Mouse (Mus musculus) heart, postnatal 10 days (tissue): ENCODE measurements around the gene Aqp1. TPM values are rescaled to one million over a fixed set of nuclear protein-coding genes. Genes with fewer than 3 reads are reported as not detected.

Experiments used
- DNase-seq, 2 experiments: peaks; one replicate each; pipeline ENCODE4 v3.0.0; 2021
- intact Hi-C: fragments of 180-260 bp; cut with DNase I; formaldehyde crosslinking; loops from one replicate; pipeline ENCODE4 v1.15.1; 2025
- total RNA-seq, 2 experiments: library from RNA; stranded (reverse); gene quantifications; 2 replicates each; pipeline ENCODE4 v1.2.3; 2021

Gene Aqp1
- total RNA-seq, 2 experiments from 2014 or later = 195 to 252 TPM

DNA sequence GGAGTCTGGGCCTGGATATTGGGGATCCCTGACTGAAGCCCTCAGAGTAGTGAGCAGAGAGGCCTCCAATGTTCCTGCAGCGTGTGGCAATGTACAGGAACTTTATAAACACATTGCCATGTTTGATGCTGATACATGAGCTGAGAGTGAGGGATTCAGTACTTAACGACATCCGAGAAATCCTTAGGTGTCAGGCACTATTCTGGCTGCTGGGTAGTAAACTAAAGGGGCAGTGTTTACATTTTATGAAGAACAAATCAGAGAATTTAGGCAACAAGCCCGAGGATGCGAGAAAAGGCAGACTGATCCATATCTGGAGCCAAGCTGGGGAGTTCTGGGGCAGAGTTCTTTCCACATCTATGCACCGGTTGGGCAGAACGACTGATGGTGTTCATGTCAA, 19.3 kb downstream of the Aqp1 start:
- no peak for DNase-seq
- intact Hi-C loops = no loop called here

DNA sequence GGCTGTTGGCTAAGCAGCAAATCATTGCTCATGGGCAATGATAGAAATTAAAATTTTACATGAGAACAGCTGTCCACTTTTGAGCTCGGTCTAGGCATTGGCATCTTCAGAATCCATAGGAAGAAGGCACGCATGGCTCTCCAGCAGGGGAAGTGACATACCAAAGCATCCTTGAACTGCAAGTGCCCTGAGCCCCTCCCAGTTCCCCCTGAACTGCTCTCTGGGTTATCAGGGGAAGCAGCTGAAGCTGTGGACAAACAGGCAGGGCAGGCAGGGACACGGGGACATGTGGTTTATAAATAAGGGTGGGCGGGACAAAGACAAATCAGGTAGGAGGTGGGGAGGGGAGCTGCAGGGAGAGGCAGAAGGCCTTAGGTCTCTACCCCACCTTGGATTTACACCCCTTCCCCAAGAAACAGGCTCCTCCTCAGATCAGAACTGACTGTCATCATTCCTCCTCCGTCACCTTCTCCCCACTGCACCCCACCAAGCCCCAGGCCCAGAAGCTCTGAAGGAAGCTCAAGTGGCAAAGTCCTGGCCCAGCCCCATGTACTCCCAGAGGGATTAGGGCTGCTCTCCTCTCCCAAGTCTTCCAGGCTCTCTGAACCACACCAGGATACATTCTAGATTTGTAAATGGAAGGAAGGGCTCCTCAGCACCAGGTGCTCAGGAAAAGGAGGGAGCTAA, 19.9 kb downstream of the Aqp1 start:
- intact Hi-C loops = no loop called here
- DNase-seq = peak in 1 of 2 experiments; percentile 48

DNA sequence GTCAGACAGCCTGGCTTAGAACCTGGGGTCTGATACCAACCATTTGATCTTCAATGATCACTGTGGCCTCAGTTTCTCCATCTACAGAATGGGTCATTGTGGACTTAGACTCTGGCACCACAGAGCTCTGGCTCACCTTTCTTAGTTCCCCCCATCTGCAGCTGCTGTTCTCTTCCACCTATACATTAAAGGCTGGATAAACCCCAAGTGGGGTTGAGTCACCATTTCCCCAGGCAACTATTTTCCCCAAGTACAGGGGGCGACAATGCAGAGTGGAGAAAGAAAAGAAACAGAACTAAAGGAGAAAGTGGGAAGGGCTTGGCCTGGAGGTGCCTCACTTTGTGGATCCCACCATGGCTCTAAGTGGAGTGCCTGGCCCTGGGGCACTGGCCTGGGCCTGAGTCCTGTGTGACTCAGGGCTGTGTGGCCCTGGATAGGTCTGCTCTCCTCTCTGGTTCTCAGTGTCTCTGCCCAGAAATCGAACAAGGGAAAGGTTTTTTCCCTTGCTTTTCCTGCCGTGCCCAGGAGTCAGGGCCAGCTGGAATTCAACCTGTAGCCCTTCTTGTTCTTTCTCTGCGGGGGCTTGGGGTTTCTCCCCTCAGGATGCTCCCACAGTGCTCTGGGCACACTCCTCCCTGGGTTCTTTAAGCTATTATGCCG, 20.9 kb downstream of the Aqp1 start:
- intact Hi-C loops = no loop called here
- DNase-seq = no peak

DNA sequence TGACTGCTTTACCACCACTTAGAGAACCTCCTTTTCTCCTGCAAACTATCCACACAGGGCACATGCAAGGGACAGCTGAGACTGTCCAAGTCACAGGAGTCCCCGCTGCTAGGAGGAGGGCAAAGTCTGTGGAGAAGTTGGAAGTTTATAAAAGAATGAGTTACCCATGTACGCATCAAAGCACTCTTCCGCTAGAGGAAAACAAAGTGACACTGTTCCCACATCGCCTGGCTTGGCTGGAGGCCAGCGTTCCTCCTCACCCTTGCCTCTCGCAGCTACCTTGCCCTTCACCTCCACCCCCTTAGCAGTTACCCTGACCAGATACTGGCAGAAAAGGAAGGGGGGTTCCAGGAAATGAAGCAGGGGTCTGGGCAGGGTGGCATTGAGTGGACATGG, 21.4 kb downstream of the Aqp1 start:
- intact Hi-C loops = no loop called here
- no peak for DNase-seq

DNA sequence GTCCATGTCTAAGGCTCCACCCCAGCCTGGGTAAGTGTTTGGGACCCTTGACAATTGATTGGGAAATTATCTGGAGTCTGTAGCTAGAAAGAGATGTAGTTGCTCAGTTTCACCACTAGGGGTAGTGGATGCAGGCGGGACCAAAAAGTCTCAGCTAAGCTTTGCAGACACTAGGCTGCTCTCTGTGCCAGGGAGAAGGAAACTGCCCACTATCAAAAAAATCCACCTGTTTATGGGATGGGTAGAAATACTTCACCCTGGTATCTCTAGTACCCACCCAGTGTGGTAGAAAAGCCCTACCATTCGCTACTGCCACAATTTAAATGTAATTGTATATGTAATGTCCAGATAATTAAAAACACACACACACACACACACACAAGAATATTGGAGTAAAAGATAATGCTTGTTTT, 22.5 kb downstream of the Aqp1 start:
- no peak for DNase-seq
- intact Hi-C loops = no loop called here

DNA sequence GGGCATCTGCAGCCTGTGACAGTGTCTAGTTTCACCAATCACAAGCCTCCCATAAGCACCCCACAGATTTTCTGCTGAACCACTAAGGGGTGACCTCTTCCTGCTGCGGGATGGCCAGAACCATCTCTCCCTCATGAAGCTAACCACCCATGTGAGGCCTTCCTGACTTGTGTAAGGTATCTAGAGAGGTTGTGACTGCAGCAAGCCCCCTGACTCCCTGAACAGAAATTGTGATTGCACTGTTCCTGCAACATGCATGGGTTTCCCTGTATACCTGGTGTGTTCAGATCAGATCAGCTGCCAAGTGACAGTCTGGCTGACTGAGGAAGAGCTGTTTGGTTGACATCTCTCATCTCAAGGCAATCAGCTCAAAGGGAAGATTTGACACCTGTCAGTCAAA, 26.4 kb downstream of the Aqp1 start:
- DNase-seq = no peak
- intact Hi-C loops = no loop called here

DNA sequence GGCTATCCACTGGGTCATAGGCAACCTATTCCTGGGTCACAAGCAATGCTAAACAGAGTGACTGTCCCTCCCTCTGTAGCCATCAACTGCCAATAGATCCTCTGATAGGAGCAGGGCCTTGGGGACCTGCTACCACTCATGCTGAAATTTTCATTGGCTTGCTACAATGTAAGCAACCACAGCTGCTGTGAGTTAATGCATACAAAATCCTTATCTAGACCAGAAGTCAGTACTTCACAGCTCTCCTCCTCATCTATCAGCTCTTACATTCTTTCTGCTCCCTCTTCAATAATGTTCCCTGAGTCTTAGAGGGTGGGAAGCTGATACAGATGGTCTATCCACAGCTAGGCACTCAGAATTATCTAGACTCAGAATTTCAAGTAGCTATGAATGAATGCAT, 30.9 kb downstream of the Aqp1 start:
- intact Hi-C loops = no loop called here

DNA sequence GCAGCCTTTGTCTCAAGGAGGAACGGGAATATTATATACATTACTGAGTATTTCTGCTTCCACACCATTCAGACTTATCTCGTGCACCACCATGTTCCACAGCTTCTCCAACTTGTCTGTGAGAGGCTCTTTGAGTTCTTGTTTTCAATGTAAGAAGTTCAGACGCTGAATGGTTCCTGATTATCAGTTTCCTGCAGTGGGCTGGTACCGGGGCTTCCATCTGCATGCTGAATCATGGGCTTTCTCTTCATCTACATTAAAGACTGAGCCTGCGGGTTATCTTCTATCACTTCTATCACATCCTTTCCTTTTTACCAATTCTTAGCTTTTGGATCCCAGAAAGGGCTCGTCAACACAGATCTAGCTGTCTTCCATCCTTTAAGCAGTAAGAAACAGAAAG, 34.6 kb downstream of the Aqp1 start:
- intact Hi-C loops = no loop called here
- no peak for DNase-seq

More for the DNA sequence above, 30.9 kb downstream of the Aqp1 start:
- no peak for DNase-seq

DNA sequence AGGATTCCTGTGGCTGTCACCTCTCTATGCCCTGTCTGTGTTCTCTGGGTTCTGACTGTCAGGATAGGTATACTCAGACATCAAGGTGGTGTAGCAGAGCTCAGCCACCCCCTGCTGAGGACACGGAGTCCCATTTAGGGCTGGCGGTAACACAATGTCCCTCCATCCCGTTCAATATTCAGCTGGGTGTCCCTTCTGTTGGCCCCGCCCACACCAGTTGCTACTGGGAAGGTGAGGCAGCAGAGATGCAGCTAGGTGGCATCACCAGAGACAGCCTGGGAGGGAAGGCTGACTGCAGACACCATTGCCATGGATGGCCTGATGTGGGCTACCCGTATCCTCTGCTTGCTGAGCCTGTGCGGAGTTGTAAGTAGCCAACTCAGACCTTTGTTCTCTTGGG, 39.8 kb downstream of the Aqp1 start, which contains the start of gene Ghrhr:
TSS of gene Ghrhr (plus strand) at position 220 of the 400 bp plus-strand sequence.
- no peak for DNase-seq
- intact Hi-C loops = no loop called here

DNA sequence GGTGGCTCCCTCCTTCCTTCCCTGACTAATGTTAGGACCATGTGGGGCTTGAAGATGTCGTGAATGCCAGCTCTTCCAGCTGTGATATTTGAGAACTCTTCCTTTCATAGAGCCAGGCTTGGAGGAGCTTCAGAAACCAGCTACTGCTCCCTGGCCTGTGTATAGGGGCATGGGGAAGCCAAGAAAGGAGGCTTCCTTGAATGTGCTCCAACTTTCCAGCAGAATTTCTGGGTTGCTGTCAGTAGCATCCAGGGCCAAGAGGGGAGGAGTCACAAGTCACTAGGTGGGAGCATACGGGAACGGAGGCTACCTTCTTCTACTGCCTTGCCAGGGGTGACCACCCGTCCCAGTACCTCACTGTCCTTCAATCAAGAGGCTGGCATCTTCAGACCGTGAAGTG, 40.3 kb downstream of the Aqp1 start:
- no peak for DNase-seq
- intact Hi-C loops = no loop called here

DNA sequence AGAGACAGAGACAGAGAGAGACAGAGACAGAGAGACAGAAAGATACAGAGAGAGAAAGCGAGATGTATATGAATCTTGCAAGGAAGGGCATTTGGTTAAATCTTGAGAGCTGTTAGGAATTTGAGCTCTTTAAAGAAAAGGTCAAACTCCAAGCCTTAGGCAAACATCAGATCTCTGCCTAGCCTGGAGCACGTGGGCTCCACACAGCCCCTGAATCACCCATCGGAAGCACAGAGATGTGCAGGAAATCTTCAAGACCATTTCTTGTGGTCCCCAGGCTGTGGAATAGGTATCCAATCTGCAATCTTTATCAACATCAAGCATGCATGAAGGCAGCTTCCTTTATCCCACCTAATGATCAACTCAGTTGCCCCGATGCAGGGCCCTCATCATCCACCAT, 41.2 kb downstream of the Aqp1 start:
- intact Hi-C loops = no loop called here
- no peak for DNase-seq

DNA sequence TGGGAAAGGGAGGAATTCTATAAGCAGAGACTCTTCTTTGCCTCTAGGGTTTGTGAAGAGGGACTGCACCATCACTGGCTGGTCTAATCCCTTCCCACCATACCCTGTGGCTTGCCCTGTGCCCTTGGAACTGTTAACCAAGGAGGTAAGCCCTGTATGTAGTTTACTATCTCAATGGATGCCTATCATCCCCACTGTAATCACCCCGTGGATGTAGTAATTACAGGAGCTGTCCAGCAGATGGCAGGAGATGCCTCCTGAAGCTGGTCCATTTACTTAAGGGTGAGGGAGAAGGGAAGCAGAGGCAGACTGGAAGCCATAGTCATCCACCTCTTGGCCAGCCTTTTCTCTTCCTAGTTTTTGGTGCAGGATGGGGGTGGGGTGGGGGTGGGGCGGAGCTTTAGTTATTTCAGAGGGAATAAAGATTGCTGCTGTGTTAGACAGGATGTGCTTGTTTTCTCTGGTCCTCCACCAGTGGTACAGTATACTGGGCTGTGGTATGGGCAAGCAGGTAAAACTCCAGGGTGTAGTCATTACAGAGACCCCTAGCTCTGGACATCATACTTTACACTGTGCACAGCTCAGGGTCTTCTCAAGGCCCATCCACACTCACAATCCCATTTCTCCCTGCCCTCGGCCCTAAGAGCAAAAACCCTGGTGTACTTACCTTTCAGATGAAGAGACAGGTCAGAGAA, 43.6 kb downstream of the Aqp1 start:
- intact Hi-C loops = no loop called here
- peak; percentile 45 to 64 for DNase-seq

DNA sequence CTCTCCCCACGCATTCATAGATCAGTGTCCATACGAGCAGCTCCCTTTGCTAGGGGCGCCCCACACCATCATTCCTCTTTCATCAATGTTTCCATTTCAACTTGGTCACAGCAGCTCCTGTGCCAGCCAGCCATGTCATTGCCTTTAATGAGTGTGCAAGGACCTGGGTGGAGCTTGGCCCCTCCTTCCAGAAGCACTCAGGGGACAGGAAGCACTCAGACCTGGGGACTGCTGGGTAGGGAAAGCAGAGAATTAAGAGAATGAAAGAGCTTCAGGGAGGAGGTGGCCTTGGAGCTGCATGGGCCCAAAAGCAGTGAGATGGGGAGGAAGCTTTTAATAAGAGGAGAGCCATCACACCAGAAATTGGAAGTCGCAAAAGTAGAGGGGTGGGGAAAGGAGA, 45.7 kb downstream of the Aqp1 start:
- no peak for DNase-seq
- intact Hi-C loops = no loop called here

DNA sequence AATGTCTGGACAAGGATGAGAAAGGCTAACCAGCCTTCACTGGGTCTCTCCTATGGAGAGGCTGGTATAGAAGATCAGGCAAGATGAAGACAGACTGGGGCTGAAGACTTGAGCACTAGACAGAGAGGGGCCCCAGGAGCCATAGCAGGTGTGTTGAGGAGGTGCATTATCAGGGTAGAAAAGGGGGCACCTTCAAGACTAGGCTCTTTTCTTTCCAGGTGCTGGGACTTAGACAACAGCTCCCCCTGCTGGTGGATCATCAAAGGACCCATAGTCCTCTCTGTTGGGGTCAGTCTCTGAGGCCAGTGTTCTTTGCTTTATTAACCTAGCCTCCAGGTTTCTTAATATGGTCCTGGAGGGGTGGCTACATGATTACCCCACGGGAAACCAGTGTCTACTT, 47.7 kb downstream of the Aqp1 start:
- peak; percentile 69 to 84 for DNase-seq
- intact Hi-C loops = loop anchor here (1.0 kb wide), 1 partner anchor 151 kb away; no protein-coding TSS in a partner anchor

DNA sequence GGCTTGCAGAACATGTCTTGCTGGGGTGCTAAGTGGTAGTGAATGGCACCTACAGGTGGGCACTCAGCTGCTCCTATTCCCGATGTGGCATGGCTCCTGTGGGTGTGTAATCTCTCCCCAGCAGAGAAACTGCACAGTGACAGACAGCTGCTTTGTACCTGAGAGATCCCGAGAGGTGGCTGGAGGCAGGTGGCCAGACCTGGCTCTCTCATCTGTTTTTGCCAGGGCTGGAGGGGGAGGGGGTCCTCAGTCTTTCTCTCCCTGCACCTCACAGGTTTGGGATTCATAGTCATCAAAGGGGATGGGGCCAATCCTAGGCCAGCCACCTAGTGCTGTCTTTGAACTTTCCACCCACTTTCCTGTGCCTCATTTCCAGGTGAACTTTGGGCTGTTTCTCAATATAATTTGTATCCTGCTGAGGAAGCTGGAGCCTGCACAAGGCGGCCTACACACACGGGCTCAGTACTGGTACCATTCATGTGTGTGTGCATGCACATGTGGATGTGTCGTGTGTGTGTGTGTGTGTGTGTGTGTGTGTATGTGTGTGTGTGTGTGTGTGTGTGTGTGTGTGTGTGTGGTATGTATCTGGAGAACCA, 48.2 kb downstream of the Aqp1 start:
- intact Hi-C loops = loop anchor here (1.0 kb wide), 1 partner anchor 151 kb away; no protein-coding TSS in a partner anchor
- DNase-seq = no peak

DNA sequence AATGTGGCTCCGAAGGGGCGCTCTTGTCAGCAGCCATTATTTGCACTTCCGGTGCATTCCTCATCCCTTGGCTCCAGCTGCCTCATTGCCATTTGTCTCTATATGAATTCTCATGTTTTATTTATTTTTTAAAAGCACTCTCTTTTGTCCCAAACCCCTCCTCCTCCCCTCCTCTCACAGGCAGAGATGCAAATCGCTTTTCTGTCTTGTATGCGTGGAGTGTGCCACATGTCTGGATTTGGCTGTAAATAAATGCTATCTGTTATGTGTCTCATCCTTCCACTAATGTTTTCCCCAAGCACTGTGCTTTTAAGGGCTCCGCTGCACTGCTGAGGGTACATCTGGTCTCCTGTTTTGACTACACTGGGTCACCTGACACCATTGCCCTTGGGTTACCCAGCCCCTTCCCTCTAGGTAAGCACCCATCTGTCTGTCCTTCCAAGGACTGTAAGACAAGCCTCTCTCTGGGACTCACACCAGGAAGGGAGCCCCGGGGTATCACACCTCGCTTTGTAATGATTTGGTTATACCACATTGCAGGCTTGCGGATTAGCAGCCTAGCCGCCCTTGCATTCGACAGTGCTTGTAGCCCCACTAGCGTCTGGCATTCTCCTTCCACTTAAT, 52.4 kb downstream of the Aqp1 start:
- intact Hi-C loops = no loop called here
- no peak for DNase-seq

DNA sequence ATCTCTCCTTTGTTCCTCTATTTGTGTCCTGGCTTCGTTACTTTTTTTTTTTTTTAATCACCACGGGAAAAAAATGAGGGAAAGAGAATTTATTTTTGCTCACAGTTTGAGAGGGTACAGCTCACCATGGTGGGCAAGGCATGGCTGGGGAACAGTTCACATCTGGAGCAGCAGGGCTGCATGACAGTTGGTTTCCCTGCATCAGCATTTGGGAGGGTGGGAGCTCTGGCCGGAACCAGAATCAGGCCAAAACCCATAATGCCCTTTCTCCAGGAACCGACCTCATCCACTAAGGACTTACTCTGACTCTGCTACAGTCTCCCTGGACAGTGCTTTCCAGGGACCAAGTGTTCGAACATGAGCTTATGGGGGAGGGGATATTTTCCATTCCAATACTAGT, 53.1 kb downstream of the Aqp1 start:
- intact Hi-C loops = no loop called here
- no peak for DNase-seq

DNA sequence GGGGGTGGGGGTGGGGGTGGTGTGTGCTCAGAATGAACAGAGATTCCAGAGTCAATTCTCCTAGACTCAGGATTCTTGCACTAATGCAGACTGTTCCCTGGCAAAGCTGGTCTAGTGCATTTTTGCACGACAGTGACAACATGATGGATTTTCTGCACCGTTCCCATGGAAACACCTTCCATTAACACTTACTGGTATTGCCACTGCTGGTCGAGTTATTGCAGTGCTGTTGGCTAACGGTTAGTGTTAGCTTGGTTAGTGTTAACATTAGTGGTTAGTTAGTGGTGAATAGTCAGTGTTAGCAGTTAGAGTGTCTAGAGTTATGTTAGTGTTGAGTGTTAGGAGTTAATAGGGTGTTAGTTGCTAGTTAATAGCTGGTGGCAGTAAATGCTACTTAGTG, 55.6 kb downstream of the Aqp1 start:
- intact Hi-C loops = loop anchor here (1.0 to 5.0 kb wide), 4 partner anchors 60 to 559 kb away; partner anchors contain the start of gene Adcyap1r1
- no peak for DNase-seq

DNA sequence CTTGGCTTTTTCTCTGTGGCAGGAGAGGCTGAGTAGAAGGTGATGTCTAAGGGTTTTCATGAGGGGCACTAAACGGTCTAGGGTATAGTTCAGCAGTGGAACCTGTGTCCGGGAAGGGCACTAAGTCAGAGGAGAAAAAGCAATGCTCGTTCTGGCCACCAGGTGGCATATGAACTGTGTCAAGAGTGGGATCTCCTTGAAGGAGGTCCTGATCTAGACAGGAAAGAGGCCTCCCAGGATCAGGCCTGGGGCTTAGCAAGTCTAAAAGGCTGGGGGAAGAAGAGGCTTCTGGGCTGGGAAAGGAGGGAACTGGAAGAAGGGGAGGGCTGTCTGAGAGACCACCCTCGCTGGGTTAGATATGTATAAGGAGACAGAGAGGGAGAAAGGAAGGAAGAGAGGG, 56.2 kb downstream of the Aqp1 start:
- DNase-seq = peak; percentile 80 to 89
- intact Hi-C loops = loop anchor here (1.0 to 5.0 kb wide), 4 partner anchors 60 to 558 kb away; partner anchors contain the start of gene Adcyap1r1

DNA sequence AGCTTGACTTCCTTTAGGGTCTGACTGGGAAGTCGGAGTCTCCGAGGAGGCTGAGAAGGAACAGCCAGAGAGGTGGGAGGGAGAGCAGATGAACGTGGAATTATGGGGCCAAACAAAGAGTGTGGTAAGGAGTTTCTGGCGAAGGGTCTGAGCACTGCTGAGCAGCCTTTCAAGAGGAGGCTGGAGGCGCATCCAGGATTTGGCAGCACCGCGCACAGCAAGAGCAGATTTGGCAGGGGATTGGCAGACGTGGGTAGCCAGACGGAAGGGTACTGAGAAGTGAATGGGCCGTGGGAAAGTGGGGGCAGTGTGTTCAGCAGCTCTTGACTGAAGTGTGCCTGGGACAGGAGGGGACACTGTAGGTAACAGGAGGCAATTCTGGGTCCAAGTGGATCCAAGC, 58.6 kb downstream of the Aqp1 start:
- no peak for DNase-seq
- intact Hi-C loops = loop anchor here (5.0 kb wide), 1 partner anchor 57 kb away; the partner anchor contains the start of gene Adcyap1r1

DNA sequence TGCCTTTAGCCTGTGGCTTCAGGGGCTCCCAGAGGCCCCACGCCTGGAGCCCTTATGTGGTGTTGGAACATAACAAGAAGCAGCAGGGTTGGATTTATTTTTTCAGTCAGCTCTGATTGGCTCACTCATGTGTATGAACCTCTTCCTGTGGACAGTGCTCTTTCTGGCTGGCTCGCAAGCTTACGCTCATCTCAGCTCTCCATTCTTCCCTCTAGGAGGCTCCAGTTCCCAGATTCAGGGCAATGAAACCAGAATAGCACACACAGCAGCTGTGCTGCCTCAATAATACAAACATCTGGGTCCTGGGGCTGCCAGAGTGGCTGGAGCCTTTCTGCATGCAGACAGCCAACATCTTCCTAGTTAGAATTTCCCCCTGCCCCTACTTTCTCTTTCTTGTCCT, 59.9 kb downstream of the Aqp1 start:
- intact Hi-C loops = no loop called here

More for the DNA sequence above, 59.9 kb downstream of the Aqp1 start:
- peak; percentile 72 to 75 for DNase-seq
